9 mouse cellular contexts compared by ENCODE assay signal in the genomic region with DNA sequence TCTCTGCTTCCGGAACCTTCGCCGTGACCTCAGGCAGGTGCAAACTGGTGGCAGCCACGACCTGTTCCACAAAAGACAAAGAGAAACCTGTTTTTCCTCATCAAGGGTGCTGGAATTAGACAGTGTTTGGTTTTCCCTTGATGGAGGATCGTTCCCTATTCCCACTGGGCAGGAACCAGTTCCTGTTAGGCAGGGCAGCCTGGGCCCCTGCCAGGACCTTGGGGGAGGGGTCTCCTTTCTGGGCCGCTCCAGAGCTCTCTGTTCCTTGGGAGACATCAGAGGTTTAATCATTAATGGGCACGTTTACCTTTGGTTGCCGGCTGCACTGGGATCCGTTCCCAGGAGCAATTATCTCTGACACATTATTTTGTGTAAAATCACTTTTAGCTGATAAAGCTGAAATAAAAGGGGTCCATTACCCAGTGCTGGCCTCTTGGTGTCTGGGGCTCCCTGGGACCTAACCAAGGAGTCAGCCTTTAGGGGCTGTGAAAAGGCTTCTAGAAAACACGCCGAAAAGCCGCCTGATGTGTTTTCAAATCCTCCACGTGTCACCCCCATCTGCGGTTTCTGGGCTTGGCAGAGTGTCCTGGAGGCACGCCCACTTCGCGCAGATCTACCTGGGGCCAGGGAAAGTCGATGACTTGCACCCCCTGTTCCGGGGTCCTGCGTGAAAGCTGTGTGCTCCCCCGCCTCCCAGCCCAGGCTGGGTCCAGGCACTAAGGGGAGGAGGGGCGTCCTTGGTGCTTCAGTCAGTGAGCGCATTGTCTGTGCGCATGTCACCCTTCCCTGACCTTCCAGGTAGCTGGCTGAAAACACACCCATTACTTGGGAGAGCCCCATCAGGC. TPM values are rescaled to one million over a fixed set of nuclear protein-coding genes. Genes with fewer than 3 reads are reported as not detected.
A peak's percentile ranks its signal among the peaks of the same experiment; 100 is the strongest.
DNase-seq lines count a peak whose midpoint lies in the region; ATAC-seq and TF ChIP-seq lines count a peak whose summit lies in the region.
"Had no signal": no experiment of that assay in that cellular context is flagged by ENCODE, and none has a peak within 500 bp of the region (broad histone marks: within the 10 kb centered on the region; RNA-seq: fewer than 3 reads in every experiment).

No protein-coding gene starts in this region.

- peak overlapping the region; percentile 19 for H3K27ac ChIP-seq in liver, adult 2 months (replicated peaks; ENCODE audit: insufficient read depth, low read depth, low read length)
- H3K27ac ChIP-seq in stomach, embryonic 16.5 days (ENCODE audit: low read length): peak overlapping the region; percentile 94

- no peaks in the 10 kb centered on the region for H3K27me3 ChIP-seq in liver, adult 2 months (ENCODE audit: control insufficient read depth, insufficient read depth, low read length)
- no peaks in the 10 kb centered on the region for H3K27me3 ChIP-seq in stomach, embryonic 16.5 days (ENCODE audit: control insufficient read depth, insufficient read depth, low read length)

- peaks cover 9% of the 10 kb centered on the region for H3K4me1 ChIP-seq in liver, adult 2 months (ENCODE audit: control insufficient read depth, insufficient read depth, low read length)
- peaks cover 65% of the 10 kb centered on the region for H3K4me1 ChIP-seq in stomach, embryonic 16.5 days (ENCODE audit: control insufficient read depth, insufficient read depth, low read length)

- H3K9ac ChIP-seq in liver, adult 2 months (ENCODE audit: low read depth, low read length): peak overlapping the region; percentile 46
- peak overlapping the region; percentile 61 for H3K9ac ChIP-seq in stomach, embryonic 16.5 days (ENCODE audit: low read length)

- H3K4me3 ChIP-seq in liver, adult 2 months (ENCODE audit: insufficient read depth, low read depth, low read length): 0 out of 2 replicates have a peak overlapping the region, but pooled peaks have one; percentile 8
- H3K4me3 ChIP-seq in stomach, embryonic 16.5 days (replicated peaks; ENCODE audit: low read length): no peak overlapping the region

- peak; percentile 91 for ATAC-seq in stomach, embryonic 16.5 days (ENCODE audit: insufficient read depth, low FRiP score)

- intact Hi-C loops in heart, postnatal 10 days (cut with DNase I): no loop called here

- H3K36me3 ChIP-seq in liver, adult 2 months (ENCODE audit: control insufficient read depth, insufficient read depth, low read length): no peaks in the 10 kb centered on the region
- no peaks in the 10 kb centered on the region for H3K36me3 ChIP-seq in stomach, embryonic 16.5 days (ENCODE audit: control insufficient read depth, insufficient read depth, low read length)

- peak; percentile 51 to 55 for DNase-seq in heart, adult 18-20 months
- no peak for DNase-seq in heart, adult 9 months (ENCODE audit: low spot score in 2 of 2)
- DNase-seq in NIH3T3 (ENCODE audit: low read depth): peak; percentile 78
- DNase-seq in heart, postnatal 10 days: peak; percentile 53 to 61
- peak; percentile 75 for DNase-seq in liver, adult 2 months (ENCODE audit: extremely low read depth, low read depth, low spot score)
- no peak for DNase-seq in cerebellum, adult 18-20 months
- no peak for DNase-seq in layer of hippocampus, adult 9-11 months

- no peak for TF ChIP-seq CTCF in liver, adult 2 months (IDR thresholded peaks at IDR 0.05; ENCODE audit: low read depth, low read length)

- H3K9me3 ChIP-seq in stomach, embryonic 16.5 days (replicated peaks; ENCODE audit: control insufficient read depth, low read length): no peaks in the 10 kb centered on the region

- H3K4me2 ChIP-seq in stomach, embryonic 16.5 days (ENCODE audit: low read depth, low read length): peak overlapping the region; percentile 45

- H3K79me2 ChIP-seq in liver, adult 2 months (ENCODE audit: control insufficient read depth, insufficient read depth, low read length): no peaks in the 10 kb centered on the region

- 21% methylated on average over 24 of the region's 24 CpGs for WGBS in liver, adult 2 months
- WGBS in stomach, embryonic 16.5 days: 24% methylated on average over 24 of the region's 24 CpGs

- TF ChIP-seq POLR2A in liver, adult 2 months (IDR thresholded peaks at IDR 0.05; ENCODE audit: extremely low read depth, insufficient read depth, low read length): no peak

RNA-seq across cellular contexts. Expression of a gene that starts 29.0 kb away (rescaled TPM):
- 10 to 100 TPM; 16.9 to 17.8 TPM for total RNA-seq in heart, adult 18-20 months (2021)
- 10 to 100 TPM; 23.4 to 26.8 TPM for total RNA-seq in heart, postnatal 10 days (2021)
- total RNA-seq in liver, adult 2 months (2014; rRNA removed): 2.9 and 4.2 TPM in 2 replicates
- 4.5 and 5.4 TPM in 2 replicates for polyA plus RNA-seq in liver, adult 2 months (2012; rRNA removed)
- polyA plus RNA-seq in stomach, embryonic 16.5 days (2015; fragmentation: Nextera tagmentation; extraction: Ambion mirVana): 8.3 and 10.6 TPM in 2 replicates

RNA-seq across cellular contexts. Expression of a gene that starts 29.8 kb away (rescaled TPM):
- total RNA-seq in heart, adult 18-20 months (2021): 1,000 to 10,000 TPM; 1,322 to 1,486 TPM
- 1,000 to 10,000 TPM; 1,429 to 1,432 TPM for total RNA-seq in heart, postnatal 10 days (2021)
- 336 and 444 TPM in 2 replicates for total RNA-seq in liver, adult 2 months (2014; rRNA removed)
- 23.8 and 26.3 TPM in 2 replicates for polyA plus RNA-seq in liver, adult 2 months (2012; rRNA removed)
- polyA plus RNA-seq in stomach, embryonic 16.5 days (2015; fragmentation: Nextera tagmentation; extraction: Ambion mirVana): 648 and 711 TPM in 2 replicates

RNA-seq across cellular contexts. Expression of a gene that starts 34.4 kb away (rescaled TPM):
- under 1 TPM; 0.22 to 0.54 TPM for total RNA-seq in heart, adult 18-20 months (2021)
- under 1 TPM; 0.15 to 0.26 TPM for total RNA-seq in heart, postnatal 10 days (2021)
- total RNA-seq in liver, adult 2 months (2014; rRNA removed): not detected in 2 replicates
- not detected in 2 replicates for polyA plus RNA-seq in liver, adult 2 months (2012; rRNA removed)
- polyA plus RNA-seq in stomach, embryonic 16.5 days (2015; fragmentation: Nextera tagmentation; extraction: Ambion mirVana): 0.13 and 0.14 TPM in 2 replicates
- total RNA-seq: gastrocnemius, postnatal 36 days had no signal

RNA-seq across cellular contexts. Expression of a gene that starts 44.2 kb away (rescaled TPM):
- total RNA-seq in heart, adult 18-20 months (2021): under 1 TPM; 0.30 to 0.49 TPM
- total RNA-seq in heart, postnatal 10 days (2021): under 1 TPM; 0.26 to 0.64 TPM
- not detected in 2 replicates for total RNA-seq in liver, adult 2 months (2014; rRNA removed)
- polyA plus RNA-seq in liver, adult 2 months (2012; rRNA removed): not detected in 2 replicates
- not detected in 2 replicates for polyA plus RNA-seq in stomach, embryonic 16.5 days (2015; fragmentation: Nextera tagmentation; extraction: Ambion mirVana)
- total RNA-seq: gastrocnemius, postnatal 36 days had no signal

Comparison
In these comparisons a context has a peak if more than half of its experiments do, and no peak if none do; other contexts are left out.
1. DNase-seq: peak in heart, adult 18-20 months (2 of 2), NIH3T3 (single experiment), heart, postnatal 10 days (2 of 2) and liver, adult 2 months (single experiment); none in heart, adult 9 months (0 of 2), cerebellum, adult 18-20 months (0 of 2) and layer of hippocampus, adult 9-11 months (single experiment).